Mouse (Mus musculus) liver, embryonic 14.5 days (tissue): ENCODE data around the gene Cyth3.

Experiments used
- CTCF ChIP-seq: IDR thresholded peaks from 2 replicates; pipeline ENCODE4 v1.5.1; 2016; ENCODE audit warnings: antibody characterized with exemption, low read depth, control low read depth
- EP300 ChIP-seq: IDR thresholded peaks from 2 replicates; pipeline ENCODE4 v1.6.1; 2016; ENCODE audit warnings: antibody characterized with exemption, low read depth

GRCm38 (mm10) chr5:143620941-143621340 lies 1.3 kb upstream of the Cyth3 start:
- TF ChIP-seq CTCF = no peak
- TF ChIP-seq EP300 = no peak
